Mouse (Mus musculus) olfactory bulb, adult 2 months (tissue): ENCODE results near the gene Pla2g4b.

Experiments used
- CTCF ChIP-seq: fragments of 200-500 bp; IDR thresholded peaks from 2 replicates; pipeline ENCODE4 v1.5.1; 2012; ENCODE audit warnings: low read depth, mild to moderate bottlenecking, low read length, moderate library complexity; ENCODE audit not compliant: insufficient read depth
- POLR2A ChIP-seq: fragments of 200-500 bp; IDR thresholded peaks from 2 replicates; pipeline ENCODE4 v1.6.1; 2012; ENCODE audit warnings: mild to moderate bottlenecking, low read depth, low read length, moderate library complexity; ENCODE audit not compliant: insufficient read depth

DNA sequence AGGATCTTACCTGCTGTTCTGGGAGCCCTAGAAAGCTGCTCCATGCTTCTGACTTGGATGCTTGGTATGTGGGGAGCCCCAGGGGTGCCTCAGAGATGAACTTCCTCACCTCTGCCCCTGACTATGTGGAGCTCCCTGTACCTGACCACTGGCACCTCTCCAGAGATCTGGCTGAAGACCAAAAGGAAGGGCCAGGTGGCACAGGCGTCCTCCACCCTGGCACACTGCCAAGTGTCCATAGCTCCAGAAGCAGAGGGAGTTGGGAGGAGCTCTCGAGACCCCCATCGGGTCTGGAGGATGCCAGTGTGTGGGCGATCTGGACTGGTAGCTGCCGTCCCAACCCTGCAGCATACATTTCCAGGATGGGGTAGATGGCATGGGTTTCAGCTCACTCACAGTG, 509 bp downstream of the Pla2g4b start:
- TF ChIP-seq POLR2A (no peak), CTCF (no peak)
